Mouse (Mus musculus) intestine, embryonic 15.5 days (tissue): ENCODE results near the gene Gm16429. TPM values are rescaled to one million over a fixed set of nuclear protein-coding genes. Genes with fewer than 3 reads are reported as not detected.
"Not testable (repeated sequence)": the region's sequence is repeated elsewhere in the genome, so short reads cannot be mapped to it uniquely, and the experiment has no call there.

Experiments used
- ATAC-seq: fragments of 200-750 bp; cut with Nextera tagmentation; 2 replicates; pipeline ENCODE4 v1.8.0; 2017; ENCODE audit warnings: moderate TSS enrichment, moderate library complexity
- H3K27ac ChIP-seq: fragments of 300-500 bp; sonication (generic); 2 replicates; pipeline ENCODE4 v1.5.1; 2015; ENCODE audit warnings: mild to moderate bottlenecking, inconsistent platforms
- H3K27me3 ChIP-seq: fragments of 300-500 bp; sonication (generic); replicated peaks from 2 replicates; pipeline ENCODE4 v1.6.1; 2015; ENCODE audit warnings: inconsistent platforms
- H3K36me3 ChIP-seq: fragments of 300-500 bp; sonication (generic); 2 replicates; pipeline ENCODE4 v1.6.1; 2015; ENCODE audit warnings: inconsistent platforms
- H3K4me1 ChIP-seq: fragments of 300-500 bp; sonication (generic); replicated peaks from 2 replicates; pipeline ENCODE4 v1.6.1; 2015; ENCODE audit warnings: inconsistent platforms
- H3K4me2 ChIP-seq: fragments of 300-500 bp; sonication (generic); replicated peaks from 2 replicates; pipeline ENCODE4 v1.6.1; 2015; ENCODE audit warnings: mild to moderate bottlenecking, inconsistent platforms
- H3K4me3 ChIP-seq: fragments of 300-500 bp; sonication (generic); replicated peaks from 2 replicates; pipeline ENCODE4 v1.5.1; 2015; ENCODE audit warnings: inconsistent platforms
- H3K9ac ChIP-seq: fragments of 300-500 bp; sonication (generic); 2 replicates; pipeline ENCODE4 v1.6.1; 2015; ENCODE audit warnings: inconsistent platforms
- H3K9me3 ChIP-seq: fragments of 300-500 bp; sonication (generic); 2 replicates; pipeline ENCODE4 v1.6.1; 2016; ENCODE audit warnings: inconsistent platforms
- WGBS: fragments of 180-500 bp; shearing (Covaris S2); methylation state at CpG from one replicate; pipeline ENCODE4 v1.1.7; 2015; 5-methylcytosine and 5-hydroxymethylcytosine counted together
- polyA plus RNA-seq: library from polyadenylated mRNA; unstranded; fragments of >200 nt; fragmentation: Nextera tagmentation; extraction: Ambion mirVana; gene quantifications from 2 replicates; pipeline ENCODE4 v1.2.1, GENCODE M21; 2015

Gm16429 gene
- not detected in 2 replicates for polyA plus RNA-seq

GRCm38 (mm10) chr5:93928952-93929351, at the start of gene Gm16429:
Gm16429 (minus strand) TSS chr5:93929052.
- H3K27ac ChIP-seq, ATAC-seq, H3K27me3 ChIP-seq, H3K4me2 ChIP-seq, H3K9ac ChIP-seq, H3K9me3 ChIP-seq, H3K36me3 ChIP-seq, H3K4me1 ChIP-seq, H3K4me3 ChIP-seq: not testable (repeated sequence)
- WGBS = no CpG with 5 or more reads among the region's 1 CpGs

Other genes with a start within 250 kb of the Gm16429 start
- gene Gm7792, start 85.3 kb downstream of the Gm16429 start, polyA plus RNA-seq = not detected in 2 replicates
- not detected in 2 replicates for gene BC061212, start 141.5 kb upstream of the Gm16429 start, polyA plus RNA-seq
- gene Gm6351, start 147.3 kb upstream of the Gm16429 start, polyA plus RNA-seq = not detected in 2 replicates